Mouse (Mus musculus) duodenum, adult 2 months (tissue): ENCODE data around the gene Bsnd. TPM values are rescaled to one million over a fixed set of nuclear protein-coding genes. Genes with fewer than 3 reads are reported as not detected.

Experiments
- polyA plus RNA-seq: library from polyadenylated mRNA; depleted of rRNA; stranded (reverse); fragments of >200 nt; gene quantifications from 2 replicates; pipeline ENCODE4 v1.2.3, GENCODE M21; 2012; ENCODE audit warnings: low replicate concordance; rRNA removed

The Bsnd gene
- not detected in 2 replicates for polyA plus RNA-seq

GRCm38 (mm10) chr4:106492116-106492515 is at the start of gene Bsnd:
Gene Bsnd, minus strand, starts transcription at chr4:106492283.

Other genes with a start within 250 kb of the Bsnd start
- 4.2 and 6.7 TPM in 2 replicates for gene Usp24, start 176.1 kb downstream of the Bsnd start, polyA plus RNA-seq
- 3.0 and 5.3 TPM in 2 replicates for gene Pcsk9, start 28.0 kb downstream of the Bsnd start, polyA plus RNA-seq
- 82.1 and 147 TPM in 2 replicates for gene Dhcr24, start 68.8 kb upstream of the Bsnd start, polyA plus RNA-seq
- gene Lexm, start 125.0 kb upstream of the Bsnd start, polyA plus RNA-seq: not detected in 2 replicates
- gene Ttc22, start 130.1 kb upstream of the Bsnd start, polyA plus RNA-seq: 35.5 and 105 TPM in 2 replicates
- 5.3 and 7.1 TPM in 2 replicates for gene Pars2, start 158.8 kb upstream of the Bsnd start, polyA plus RNA-seq
- gene Ttc4, start 186.7 kb upstream of the Bsnd start, polyA plus RNA-seq: 17.7 and 28.7 TPM in 2 replicates
- gene Mroh7, start 238.6 kb upstream of the Bsnd start, polyA plus RNA-seq: 1.2 and 15.4 TPM in 2 replicates
- gene Fam151a, start 241.6 kb upstream of the Bsnd start, polyA plus RNA-seq: 0.75 and 110 TPM in 2 replicates